Mouse (Mus musculus) lung, postnatal 10 days (tissue): ENCODE results near the gene Trmt10a.

Experiments used
- DNase-seq: peaks from one replicate; pipeline ENCODE4 v3.0.0; 2021

Trmt10a gene

DNA sequence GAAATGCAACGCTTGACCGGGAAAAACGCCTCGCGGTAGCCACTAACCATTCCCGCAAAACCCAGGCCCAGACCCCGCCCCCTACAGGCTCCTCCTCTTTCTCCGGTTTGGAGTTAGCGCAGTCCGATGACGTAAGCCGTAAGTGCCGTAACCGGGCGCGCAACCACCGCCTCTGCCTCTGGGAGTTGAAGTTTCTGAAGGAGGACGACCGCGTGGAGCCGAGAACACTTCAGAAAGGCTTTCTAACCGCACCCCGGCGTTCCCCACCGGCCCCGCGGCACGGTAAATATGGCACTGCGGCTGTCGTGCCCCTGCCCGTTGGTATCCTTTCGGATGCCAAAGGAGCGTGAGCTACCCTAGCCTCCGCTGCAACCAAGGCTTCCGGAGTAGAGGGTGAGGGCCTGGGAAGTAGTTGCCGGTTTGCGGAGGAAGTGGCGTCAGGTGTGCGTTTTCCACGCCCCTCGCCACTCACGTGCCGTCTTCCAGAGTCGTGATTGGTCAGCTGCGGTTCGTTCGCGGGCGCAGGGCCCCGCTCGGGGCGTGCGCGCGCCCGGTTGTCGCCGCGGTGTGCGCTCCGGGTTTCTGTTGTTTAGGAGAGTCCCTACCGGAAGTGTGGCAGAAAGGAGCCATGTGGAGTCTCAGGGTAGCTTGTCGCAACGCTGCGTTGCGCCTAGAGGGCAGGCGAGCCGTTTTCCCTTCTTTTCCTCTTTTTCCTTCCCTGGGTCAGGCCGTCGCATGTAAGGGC lies at the start of gene Trmt10a:
Gene Trmt10a (plus strand): TSS at position 134 of the 745 bp plus-strand sequence.
- DNase-seq: peak; percentile 100

DNA sequence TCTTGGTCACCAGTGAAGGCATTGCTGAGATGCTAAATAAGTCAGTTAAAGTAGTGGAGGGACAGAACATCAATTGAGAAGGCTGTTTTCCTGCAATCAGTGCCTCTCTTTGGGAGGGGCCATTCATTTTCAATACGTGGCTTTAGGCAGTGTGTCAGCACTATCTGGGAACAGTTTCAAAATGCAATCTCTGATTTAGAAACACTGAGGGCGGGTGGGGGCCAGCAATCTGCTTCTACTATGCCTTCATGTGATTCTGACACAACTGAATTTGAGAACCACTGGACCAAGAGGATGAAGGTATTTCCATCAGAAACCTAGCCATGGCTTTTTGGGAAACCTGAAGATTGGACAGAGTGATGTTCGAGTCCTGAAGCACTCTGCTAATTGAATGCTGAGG lies 47.9 kb upstream of the Trmt10a start:
- DNase-seq: no peak

GRCm38 (mm10) chr3:138095718-138096117 lies 47.5 kb upstream of the Trmt10a start:
- DNase-seq: peak; percentile 27

DNA sequence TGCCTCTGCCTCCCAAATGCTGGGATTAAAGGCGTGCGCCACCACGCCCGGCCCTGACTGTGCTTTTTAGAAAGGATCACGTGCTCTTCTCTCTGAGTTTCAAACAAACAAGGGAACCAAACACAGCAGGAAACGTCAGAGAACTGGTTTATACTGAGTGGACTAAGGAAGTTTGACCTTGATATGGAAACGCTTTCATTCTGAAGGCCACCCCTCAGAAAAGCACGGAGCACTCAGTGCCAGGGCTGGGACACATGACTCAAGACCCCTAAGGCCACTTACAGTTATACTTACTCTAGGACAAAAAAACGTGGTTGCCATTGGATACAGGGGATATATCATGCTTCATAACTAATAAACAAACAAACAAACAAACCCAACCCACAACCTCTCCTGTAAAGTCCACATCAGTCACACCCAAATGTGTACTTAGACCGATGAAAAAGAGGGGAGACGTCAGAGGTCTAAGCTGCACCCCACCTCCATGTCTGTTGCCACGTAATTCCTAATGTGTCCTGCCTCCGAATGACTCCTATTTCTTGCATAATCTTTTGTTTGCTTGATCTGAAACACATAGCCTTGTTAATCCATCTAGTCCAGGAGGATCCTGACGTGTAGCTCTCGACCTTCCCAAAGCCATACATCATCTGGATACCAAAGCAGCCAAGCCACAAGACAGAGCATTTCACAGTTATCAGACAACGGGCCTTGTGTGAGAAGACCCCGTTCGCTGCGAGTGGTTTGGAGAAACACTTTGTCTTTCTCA lies 46.8 kb upstream of the Trmt10a start:
- no peak for DNase-seq

- no peak for DNase-seq
Measured at GRCm38 (mm10) chr3:138097718-138098117, 45.5 kb upstream of the Trmt10a start.

DNA sequence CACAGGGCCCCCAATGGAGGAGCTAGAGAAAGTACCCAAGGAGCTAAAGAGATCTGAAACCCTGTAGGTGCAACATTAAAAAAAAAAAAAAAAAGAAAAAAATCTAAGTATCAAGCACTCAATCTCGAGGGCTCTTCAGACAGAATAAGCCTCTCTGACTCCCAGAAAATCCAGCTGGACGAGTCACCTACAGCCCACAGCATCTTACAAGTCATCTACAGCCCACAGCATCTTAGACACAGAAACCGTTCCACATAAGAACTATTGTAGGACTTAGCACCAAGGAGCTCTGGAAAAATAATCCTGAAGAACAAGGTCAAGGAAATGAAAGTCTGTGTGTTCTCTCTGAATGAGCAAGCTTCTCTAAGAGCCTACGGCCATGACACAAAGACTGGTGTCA lies 41.3 kb upstream of the Trmt10a start:
- no peak for DNase-seq

- no peak for DNase-seq
Measured at GRCm38 (mm10) chr3:138103690-138104089, 39.6 kb upstream of the Trmt10a start.

DNA sequence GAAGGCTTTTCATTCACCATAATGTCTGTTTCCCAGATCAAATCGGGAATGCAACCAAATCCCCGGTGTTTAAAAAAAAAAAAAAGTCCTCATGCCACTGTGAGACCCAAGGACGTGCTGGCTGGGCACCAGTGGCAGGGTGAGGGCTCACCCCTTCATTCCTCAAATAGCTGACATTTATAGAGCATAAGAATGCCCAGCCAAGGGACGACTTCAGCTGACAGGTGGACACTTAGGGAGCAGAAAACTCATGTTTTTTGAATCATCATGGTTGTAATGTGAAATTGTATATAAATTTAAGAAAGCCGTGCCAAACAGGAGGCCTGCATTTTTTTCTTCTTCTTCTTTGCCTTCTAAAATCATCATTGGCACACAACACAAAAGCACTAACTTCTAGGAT lies 38.2 kb upstream of the Trmt10a start:
- DNase-seq: no peak

DNA sequence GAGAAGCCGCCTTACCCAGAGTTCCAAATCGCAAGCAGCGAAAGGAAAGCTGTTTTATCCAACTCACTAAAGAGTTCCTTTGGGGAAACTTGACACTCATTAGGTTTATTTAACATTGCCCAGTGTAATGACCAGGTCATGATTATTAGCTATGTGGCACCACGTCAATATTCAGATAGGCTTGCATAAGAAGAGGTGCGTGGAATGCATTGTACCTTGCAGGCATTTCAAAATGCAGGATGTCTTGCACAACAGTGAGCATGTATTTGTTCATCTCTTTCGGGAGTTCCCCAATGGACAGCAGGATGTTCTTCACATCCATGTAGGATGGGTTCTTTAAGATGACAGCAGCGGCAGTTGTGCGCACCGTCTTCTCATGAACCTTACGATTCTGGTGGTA lies 36.4 kb upstream of the Trmt10a start:
- no peak for DNase-seq

- DNase-seq: no peak
Measured at GRCm38 (mm10) chr3:138110910-138111782, 32.1 kb upstream of the Trmt10a start.

- no peak for DNase-seq
Measured at GRCm38 (mm10) chr3:138114106-138114505, 29.1 kb upstream of the Trmt10a start.

DNA sequence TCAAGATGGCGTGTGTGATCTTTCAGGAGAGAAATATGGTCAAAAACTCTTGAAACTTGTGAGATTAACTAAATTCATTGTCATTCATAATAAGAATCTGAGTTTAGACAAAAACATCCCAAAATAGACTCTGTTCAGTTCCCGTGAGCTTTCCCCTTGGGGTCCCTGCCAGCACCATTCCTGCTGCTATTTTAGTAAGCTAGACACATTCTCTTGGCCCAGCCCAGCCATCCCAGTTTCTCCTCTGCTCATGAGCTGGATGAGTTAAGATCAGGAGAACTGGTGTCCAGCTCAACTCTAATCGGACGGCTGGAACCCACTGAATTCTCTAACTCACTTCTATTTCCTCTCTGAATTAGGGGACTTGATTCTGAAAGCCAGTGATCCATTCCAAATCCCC lies 26.4 kb upstream of the Trmt10a start:
- DNase-seq: peak; percentile 26

DNA sequence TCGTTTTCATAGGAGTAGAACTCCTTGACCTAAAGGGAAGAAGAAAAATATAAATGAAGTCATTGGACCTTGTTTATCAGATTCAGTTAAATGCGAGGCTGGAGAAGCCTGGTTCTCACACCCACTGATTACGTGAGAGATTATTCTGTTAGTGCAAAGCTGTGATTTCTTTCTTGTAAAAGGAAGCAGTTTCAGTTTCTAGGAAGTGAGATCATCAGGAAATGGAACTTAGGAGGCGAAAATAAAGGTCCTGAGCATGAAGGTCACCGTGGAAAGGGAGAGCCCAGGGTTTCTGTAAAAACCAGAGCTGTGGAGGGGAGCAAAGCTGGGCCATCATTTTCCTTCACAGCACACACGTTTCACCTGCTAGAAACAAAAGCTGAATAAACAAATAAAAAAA lies 24.9 kb upstream of the Trmt10a start:
- DNase-seq: no peak

- no peak for DNase-seq
Measured at GRCm38 (mm10) chr3:138118831-138119230, 24.4 kb upstream of the Trmt10a start.

DNA sequence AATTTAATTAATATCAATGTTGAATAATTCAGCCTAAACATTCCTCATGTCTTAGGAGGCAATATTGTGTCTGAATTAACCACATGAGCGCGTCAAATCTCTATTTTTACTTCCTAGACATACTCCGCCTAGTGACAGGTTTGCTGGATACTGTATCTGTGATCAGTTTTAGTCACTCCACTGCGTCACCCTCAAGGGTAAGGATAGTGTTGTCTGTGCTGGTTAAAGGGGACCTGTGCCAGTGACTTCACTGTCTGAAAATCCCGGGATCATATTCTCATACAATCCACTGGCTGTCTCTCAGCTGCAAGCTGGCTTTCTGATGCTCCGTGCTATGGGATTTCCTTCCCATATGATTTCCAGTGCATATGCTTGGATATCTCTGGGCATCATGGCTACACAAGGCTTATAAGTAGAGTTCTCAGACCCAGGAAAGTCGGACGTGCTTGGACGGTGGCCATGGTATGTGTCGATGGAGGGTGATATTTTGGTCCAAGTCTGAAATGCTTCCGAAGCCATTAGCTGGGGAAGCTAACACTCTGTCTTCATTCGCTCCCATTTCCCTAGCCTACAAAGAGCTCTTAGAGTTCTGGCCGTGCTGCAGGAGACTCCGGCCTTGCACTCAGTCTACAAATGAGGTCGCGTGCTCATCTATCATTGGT lies 23.7 kb upstream of the Trmt10a start:
- DNase-seq: peak; percentile 24

DNA sequence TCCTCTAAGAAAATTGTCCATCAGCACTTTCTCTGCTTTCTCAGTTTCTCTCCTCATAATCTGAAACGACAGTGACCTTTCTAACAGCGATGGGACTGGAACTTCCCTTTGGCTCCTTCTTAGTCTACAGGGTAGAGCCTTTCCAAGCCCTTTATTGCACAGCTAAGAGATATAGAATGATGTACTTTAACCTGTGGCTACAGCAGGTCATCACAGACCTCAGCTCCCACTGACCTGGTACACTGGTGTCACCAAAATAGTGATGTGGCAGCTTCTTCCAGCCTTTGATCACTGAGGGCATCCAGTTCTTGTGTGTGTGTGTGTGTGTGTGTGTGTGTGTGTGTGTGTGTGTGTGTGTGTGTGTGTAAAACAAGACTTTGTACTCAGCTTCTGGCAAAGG lies 21.8 kb upstream of the Trmt10a start:
- DNase-seq: no peak

DNA sequence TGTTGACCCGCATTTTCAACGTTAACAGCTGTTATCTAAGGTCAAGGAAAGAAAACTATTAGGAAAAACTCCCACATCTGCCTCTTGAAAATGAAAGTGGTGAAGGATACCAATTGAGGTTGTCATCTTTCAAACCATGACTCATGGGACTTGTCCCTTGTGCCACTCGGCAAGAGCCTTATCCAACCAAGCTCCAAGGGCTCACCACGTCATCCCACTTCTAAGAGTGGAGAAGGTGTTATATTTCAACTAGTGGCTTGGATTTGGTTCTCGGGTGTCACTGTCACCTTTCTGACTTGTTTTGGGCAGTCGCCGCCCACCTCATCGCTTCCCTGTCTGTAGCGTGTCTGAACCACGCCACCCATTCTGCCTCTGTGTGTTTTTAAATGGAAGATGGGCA lies 19.4 kb upstream of the Trmt10a start:
- DNase-seq: no peak

- DNase-seq: no peak
Measured at GRCm38 (mm10) chr3:138129110-138129509, 14.1 kb upstream of the Trmt10a start.

- DNase-seq: no peak
Measured at GRCm38 (mm10) chr3:138130692-138131091, 12.6 kb upstream of the Trmt10a start.

GRCm38 (mm10) chr3:138131168-138131567 lies 12.1 kb upstream of the Trmt10a start:
- no peak for DNase-seq

DNA sequence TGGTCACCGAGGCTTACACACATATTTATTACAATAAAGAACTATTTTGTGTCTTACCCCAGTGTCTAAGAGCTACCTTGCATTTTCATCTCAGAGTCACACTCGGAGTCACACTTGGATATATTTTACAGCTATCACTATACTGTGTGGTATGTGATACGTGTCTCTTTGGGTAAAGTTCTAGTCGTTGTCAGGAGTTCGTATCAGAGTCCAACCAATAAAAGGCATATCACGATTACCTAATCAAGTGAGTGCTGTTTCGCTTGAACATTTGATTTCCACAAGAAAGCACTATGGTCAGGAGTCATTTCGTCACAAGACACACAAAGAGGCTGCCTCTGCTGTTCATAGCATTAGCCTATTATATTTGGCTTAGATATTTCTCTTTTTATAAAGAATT lies 9.8 kb upstream of the Trmt10a start:
- no peak for DNase-seq

DNA sequence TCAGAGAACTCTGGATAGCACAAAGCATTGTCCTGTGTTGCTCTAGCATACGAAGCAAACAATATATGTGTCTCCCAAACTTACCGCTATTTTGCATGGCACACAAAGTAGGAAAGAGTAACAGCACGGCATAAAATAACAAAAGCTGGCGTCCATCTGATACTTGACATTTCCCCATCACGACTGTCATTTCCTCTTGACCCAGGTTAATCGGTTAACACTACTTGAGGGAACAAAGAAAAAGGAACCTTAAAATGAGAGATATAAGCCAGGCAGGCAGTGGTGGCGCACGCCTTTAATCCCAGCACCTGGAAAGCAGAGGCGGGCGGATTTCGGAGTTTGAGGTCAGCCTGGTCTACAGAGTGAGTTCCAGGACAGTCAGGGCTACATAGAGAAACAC lies 9.3 kb upstream of the Trmt10a start:
- DNase-seq: no peak

DNA sequence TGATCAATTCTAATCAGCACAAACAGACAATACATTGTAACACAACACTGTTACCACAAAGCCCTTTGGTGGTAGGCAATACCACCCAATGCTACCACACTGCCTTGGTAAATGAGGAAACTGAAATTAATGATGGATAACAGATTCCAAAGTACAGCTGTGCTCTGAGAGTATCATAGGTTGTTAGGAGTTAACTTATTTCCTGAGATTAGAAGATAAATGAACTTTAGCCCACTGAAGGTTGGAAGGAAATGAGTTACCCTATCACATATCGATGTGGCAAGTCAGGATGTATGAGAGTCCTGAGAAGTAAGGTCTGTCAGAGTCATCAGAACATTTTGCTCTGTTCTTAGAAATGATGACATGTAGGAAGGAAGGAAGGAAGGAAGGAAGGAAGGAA lies 8.7 kb upstream of the Trmt10a start:
- no peak for DNase-seq
